Mouse (Mus musculus): Measurements from ENCODE around the gene Duxbl1. TPM values are rescaled to one million over a fixed set of nuclear protein-coding genes. Genes with fewer than 3 reads are reported as not detected.
"Not testable (repeated sequence)": the region's sequence is repeated elsewhere in the genome, so short reads cannot be mapped to it uniquely, and the experiment has no call there.

The Duxbl1 gene
- polyA plus RNA-seq, 1 experiment from 2014 or later: 3.6 TPM

- H3K36me3 ChIP-seq (ENCODE audit: control insufficient read depth, insufficient read depth, low read length); ATAC-seq (replicated peaks; ENCODE audit: low FRiP score); H3K27ac ChIP-seq (ENCODE audit: low read depth, low read length); H3K4me3 ChIP-seq (ENCODE audit: low read depth, low read length); H3K9ac ChIP-seq (ENCODE audit: low read length); DNase-seq (ENCODE audit: low spot score); H3K9me3 ChIP-seq (ENCODE audit: control insufficient read depth, low read length); H3K27me3 ChIP-seq (ENCODE audit: control insufficient read depth, insufficient read depth, low read length); H3K4me1 ChIP-seq (replicated peaks; ENCODE audit: control insufficient read depth, insufficient read depth, low read length); H3K4me2 ChIP-seq (ENCODE audit: low read depth, low read length, severe bottlenecking): not testable (repeated sequence)
- no CpG with 5 or more reads among the region's 9 CpGs for WGBS
These were observed 43.2 kb downstream of the Duxbl1 start for GRCm38 (mm10) chr14:26021555-26021954.

GRCm38 (mm10) chr14:26022831-26023230 is 44.5 kb downstream of the Duxbl1 start:
- H3K27me3 ChIP-seq (ENCODE audit: control insufficient read depth, insufficient read depth, low read length); H3K27ac ChIP-seq (ENCODE audit: low read depth, low read length); H3K4me1 ChIP-seq (replicated peaks; ENCODE audit: control insufficient read depth, insufficient read depth, low read length); H3K4me3 ChIP-seq (ENCODE audit: low read depth, low read length); H3K9ac ChIP-seq (ENCODE audit: low read length); DNase-seq (ENCODE audit: low spot score); H3K4me2 ChIP-seq (ENCODE audit: low read depth, low read length, severe bottlenecking); H3K36me3 ChIP-seq (ENCODE audit: control insufficient read depth, insufficient read depth, low read length); ATAC-seq (replicated peaks; ENCODE audit: low FRiP score); H3K9me3 ChIP-seq (ENCODE audit: control insufficient read depth, low read length): not testable (repeated sequence)
- WGBS: no CpG with 5 or more reads among the region's 6 CpGs

GRCm38 (mm10) chr14:26025653-26026052 is 47.3 kb downstream of the Duxbl1 start:
- no CpG with 5 or more reads among the region's 12 CpGs for WGBS

GRCm38 (mm10) chr14:26034364-26034763 is 56.0 kb downstream of the Duxbl1 start:
- H3K9me3 ChIP-seq (ENCODE audit: control insufficient read depth, low read length); H3K4me3 ChIP-seq (ENCODE audit: low read depth, low read length); H3K36me3 ChIP-seq (ENCODE audit: control insufficient read depth, insufficient read depth, low read length); DNase-seq (ENCODE audit: low spot score); H3K27ac ChIP-seq (ENCODE audit: low read depth, low read length); H3K4me1 ChIP-seq (replicated peaks; ENCODE audit: control insufficient read depth, insufficient read depth, low read length); H3K9ac ChIP-seq (ENCODE audit: low read length); ATAC-seq (replicated peaks; ENCODE audit: low FRiP score); H3K4me2 ChIP-seq (ENCODE audit: low read depth, low read length, severe bottlenecking); H3K27me3 ChIP-seq (ENCODE audit: control insufficient read depth, insufficient read depth, low read length): not testable (repeated sequence)
- WGBS: no CpG with 5 or more reads among the region's 3 CpGs

More at GRCm38 (mm10) chr14:26025653-26026052, 47.3 kb downstream of the Duxbl1 start:
- not testable (repeated sequence) for H3K27ac ChIP-seq (ENCODE audit: low read depth, low read length); H3K9me3 ChIP-seq (ENCODE audit: control insufficient read depth, low read length); H3K36me3 ChIP-seq (ENCODE audit: control insufficient read depth, insufficient read depth, low read length); H3K4me2 ChIP-seq (ENCODE audit: low read depth, low read length, severe bottlenecking); H3K4me1 ChIP-seq (replicated peaks; ENCODE audit: control insufficient read depth, insufficient read depth, low read length); H3K9ac ChIP-seq (ENCODE audit: low read length); H3K4me3 ChIP-seq (ENCODE audit: low read depth, low read length); H3K27me3 ChIP-seq (ENCODE audit: control insufficient read depth, insufficient read depth, low read length); DNase-seq (ENCODE audit: low spot score); ATAC-seq (replicated peaks; ENCODE audit: low FRiP score)

GRCm38 (mm10) chr14:26035439-26035838 is 57.1 kb downstream of the Duxbl1 start:
- ATAC-seq (replicated peaks; ENCODE audit: low FRiP score); H3K27ac ChIP-seq (ENCODE audit: low read depth, low read length); H3K27me3 ChIP-seq (ENCODE audit: control insufficient read depth, insufficient read depth, low read length); H3K9ac ChIP-seq (ENCODE audit: low read length); H3K9me3 ChIP-seq (ENCODE audit: control insufficient read depth, low read length); DNase-seq (ENCODE audit: low spot score); H3K4me3 ChIP-seq (ENCODE audit: low read depth, low read length); H3K36me3 ChIP-seq (ENCODE audit: control insufficient read depth, insufficient read depth, low read length); H3K4me1 ChIP-seq (replicated peaks; ENCODE audit: control insufficient read depth, insufficient read depth, low read length); H3K4me2 ChIP-seq (ENCODE audit: low read depth, low read length, severe bottlenecking): not testable (repeated sequence)
- WGBS: no CpG with 5 or more reads among the region's 6 CpGs

Other genes starting within 250 kb of the Duxbl1 start
- 12.8 and 15.2 TPM in 2 replicates for gene Zcchc24, start 209.5 kb upstream of the Duxbl1 start, polyA plus RNA-seq (2014; fragmentation: Nextera tagmentation; extraction: Ambion mirVana)
- gene Anxa11, start 136.4 kb upstream of the Duxbl1 start, polyA plus RNA-seq (2014; fragmentation: Nextera tagmentation; extraction: Ambion mirVana): 3.6 and 5.0 TPM in 2 replicates
- gene Plac9a, start 75.5 kb upstream of the Duxbl1 start, polyA plus RNA-seq (2014; fragmentation: Nextera tagmentation; extraction: Ambion mirVana): not detected in 2 replicates
- gene Tmem254a, start 50.9 kb upstream of the Duxbl1 start, polyA plus RNA-seq (2014; fragmentation: Nextera tagmentation; extraction: Ambion mirVana): 2.2 and 2.4 TPM in 2 replicates
- gene Cphx1, start 40.3 kb upstream of the Duxbl1 start, polyA plus RNA-seq (2014; fragmentation: Nextera tagmentation; extraction: Ambion mirVana): not detected in 2 replicates
- 0.99 TPM in 1 of 2 replicates, not detected in the other for gene Gm9780, start 64.1 kb downstream of the Duxbl1 start, polyA plus RNA-seq (2014; fragmentation: Nextera tagmentation; extraction: Ambion mirVana)
- 17.6 and 25.4 TPM in 2 replicates for gene Tmem254c, start 88.8 kb downstream of the Duxbl1 start, polyA plus RNA-seq (2014; fragmentation: Nextera tagmentation; extraction: Ambion mirVana)
- gene Cphx2, start 102.9 kb downstream of the Duxbl1 start, polyA plus RNA-seq (2014; fragmentation: Nextera tagmentation; extraction: Ambion mirVana): not detected in 2 replicates
- not detected in 2 replicates for gene Cphx3, start 103.7 kb downstream of the Duxbl1 start, polyA plus RNA-seq (2014; fragmentation: Nextera tagmentation; extraction: Ambion mirVana)
- not detected in 2 replicates for gene Duxbl2, start 139.8 kb downstream of the Duxbl1 start, polyA plus RNA-seq (2014; fragmentation: Nextera tagmentation; extraction: Ambion mirVana)
- gene Plac9b, start 203.9 kb downstream of the Duxbl1 start, polyA plus RNA-seq (2014; fragmentation: Nextera tagmentation; extraction: Ambion mirVana): 0.57 and 1.6 TPM in 2 replicates
- 8.8 and 18.8 TPM in 2 replicates for gene Tmem254b, start 228.5 kb downstream of the Duxbl1 start, polyA plus RNA-seq (2014; fragmentation: Nextera tagmentation; extraction: Ambion mirVana)

Measured in forebrain, embryonic 11.5 days (tissue).